Mouse (Mus musculus): ENCODE measurements around the gene Lepr. TPM values are rescaled to one million over a fixed set of nuclear protein-coding genes. Genes with fewer than 3 reads are reported as not detected.
"Not testable (repeated sequence)": the region's sequence is repeated elsewhere in the genome, so short reads cannot be mapped to it uniquely, and the experiment has no call there.

The Lepr gene
- polyA plus RNA-seq, 1 experiment from 2014 or later = 8.5 TPM

- ATAC-seq (ENCODE audit: low read depth) = no peak
- no peak overlapping the region for H3K4me3 ChIP-seq (ENCODE audit: low read length)
- H3K27me3 ChIP-seq (ENCODE audit: control insufficient read depth, insufficient read depth, low read depth, low read length) = no peaks in the 10 kb centered on the region
- H3K4me1 ChIP-seq (replicated peaks; ENCODE audit: control insufficient read depth, insufficient read depth, low read length) = no peaks in the 10 kb centered on the region
- no peaks in the 10 kb centered on the region for H3K36me3 ChIP-seq (ENCODE audit: control insufficient read depth, insufficient read depth, low read length)
- H3K9me3 ChIP-seq (ENCODE audit: control insufficient read depth, low read length) = no peaks in the 10 kb centered on the region
- 92% methylated on average over 4 of the region's 4 CpGs for WGBS
- no peak overlapping the region for H3K9ac ChIP-seq (ENCODE audit: low read length)
- no peak overlapping the region for H3K4me2 ChIP-seq (ENCODE audit: low read depth, low read length)
- H3K27ac ChIP-seq (ENCODE audit: low read length) = no peak overlapping the region
These were observed 28.3 kb downstream of the Lepr start for GRCm38 (mm10) chr4:101745534-101745933.

GRCm38 (mm10) chr4:101760490-101760889, 43.3 kb downstream of the Lepr start:
- Histone ChIP-seq H3K9me3 (ENCODE audit: control insufficient read depth, low read length) (no peaks in the 10 kb centered on the region), H3K4me3 (ENCODE audit: low read length) (no peak overlapping the region), H3K27ac (ENCODE audit: low read length) (no peak overlapping the region), H3K9ac (ENCODE audit: low read length) (no peak overlapping the region), H3K27me3 (ENCODE audit: control insufficient read depth, insufficient read depth, low read depth, low read length) (no peaks in the 10 kb centered on the region), H3K4me2 (ENCODE audit: low read depth, low read length) (no peak overlapping the region), H3K4me1 (replicated peaks; ENCODE audit: control insufficient read depth, insufficient read depth, low read length) (no peaks in the 10 kb centered on the region), H3K36me3 (ENCODE audit: control insufficient read depth, insufficient read depth, low read length) (no peaks in the 10 kb centered on the region)
- 87% methylated on average over 5 of the region's 5 CpGs for WGBS
- no peak for ATAC-seq (ENCODE audit: low read depth)

- not testable (repeated sequence) for H3K4me3 ChIP-seq (ENCODE audit: low read length); H3K36me3 ChIP-seq (ENCODE audit: control insufficient read depth, insufficient read depth, low read length); H3K27ac ChIP-seq (ENCODE audit: low read length); H3K27me3 ChIP-seq (ENCODE audit: control insufficient read depth, insufficient read depth, low read depth, low read length); H3K4me1 ChIP-seq (replicated peaks; ENCODE audit: control insufficient read depth, insufficient read depth, low read length); H3K9me3 ChIP-seq (ENCODE audit: control insufficient read depth, low read length); ATAC-seq (ENCODE audit: low read depth); H3K9ac ChIP-seq (ENCODE audit: low read length); H3K4me2 ChIP-seq (ENCODE audit: low read depth, low read length)
- WGBS = 82% methylated on average over 3 of the region's 4 CpGs
These were observed 126.7 kb downstream of the Lepr start, which contains the start of gene B020004J07Rik for GRCm38 (mm10) chr4:101843923-101844322. Gene B020004J07Rik (minus strand): TSS chr4:101844023.

- no peaks in the 10 kb centered on the region for H3K4me1 ChIP-seq (replicated peaks; ENCODE audit: control insufficient read depth, insufficient read depth, low read length)
- no peak overlapping the region for H3K27ac ChIP-seq (ENCODE audit: low read length)
- WGBS = 65% methylated on average over 2 of the region's 2 CpGs
- H3K36me3 ChIP-seq (ENCODE audit: control insufficient read depth, insufficient read depth, low read length) = no peaks in the 10 kb centered on the region
- no peak overlapping the region for H3K9ac ChIP-seq (ENCODE audit: low read length)
- H3K27me3 ChIP-seq (ENCODE audit: control insufficient read depth, insufficient read depth, low read depth, low read length) = no peaks in the 10 kb centered on the region
- no peak overlapping the region for H3K4me3 ChIP-seq (ENCODE audit: low read length)
- H3K4me2 ChIP-seq (ENCODE audit: low read depth, low read length) = no peak overlapping the region
- ATAC-seq (ENCODE audit: low read depth) = no peak
- peaks cover 12% of the 10 kb centered on the region; the same call in 1 of the 2 replicates for H3K9me3 ChIP-seq (ENCODE audit: control insufficient read depth, low read length)
These were observed 133.7 kb downstream of the Lepr start for GRCm38 (mm10) chr4:101850908-101851307.

GRCm38 (mm10) chr4:101860873-101861272, 143.7 kb downstream of the Lepr start:
- ATAC-seq (ENCODE audit: low read depth) = no peak
- Histone ChIP-seq H3K27ac (ENCODE audit: low read length) (no peak overlapping the region), H3K4me2 (ENCODE audit: low read depth, low read length) (no peak overlapping the region), H3K9ac (ENCODE audit: low read length) (no peak overlapping the region), H3K36me3 (ENCODE audit: control insufficient read depth, insufficient read depth, low read length) (no peaks in the 10 kb centered on the region), H3K9me3 (ENCODE audit: control insufficient read depth, low read length) (0 out of 2 replicates have a peak, but pooled peaks cover 2% of the 10 kb centered on the region), H3K4me1 (replicated peaks; ENCODE audit: control insufficient read depth, insufficient read depth, low read length) (no peaks in the 10 kb centered on the region), H3K27me3 (ENCODE audit: control insufficient read depth, insufficient read depth, low read depth, low read length) (no peaks in the 10 kb centered on the region), H3K4me3 (ENCODE audit: low read length) (no peak overlapping the region)
- WGBS = 35% methylated on average over 6 of the region's 6 CpGs

GRCm38 (mm10) chr4:101862289-101862688, 145.1 kb downstream of the Lepr start:
- Histone ChIP-seq H3K9ac (ENCODE audit: low read length) (no peak overlapping the region), H3K27me3 (ENCODE audit: control insufficient read depth, insufficient read depth, low read depth, low read length) (no peaks in the 10 kb centered on the region), H3K9me3 (ENCODE audit: control insufficient read depth, low read length) (0 out of 2 replicates have a peak, but pooled peaks cover 2% of the 10 kb centered on the region), H3K4me3 (ENCODE audit: low read length) (no peak overlapping the region), H3K4me1 (replicated peaks; ENCODE audit: control insufficient read depth, insufficient read depth, low read length) (no peaks in the 10 kb centered on the region), H3K27ac (ENCODE audit: low read length) (no peak overlapping the region), H3K36me3 (ENCODE audit: control insufficient read depth, insufficient read depth, low read length) (no peaks in the 10 kb centered on the region), H3K4me2 (ENCODE audit: low read depth, low read length) (no peak overlapping the region)
- 83% methylated on average over 6 of the region's 6 CpGs for WGBS
- ATAC-seq (ENCODE audit: low read depth) = no peak

Other genes with a start within 250 kb of the Lepr start
- gene Dnajc6, start 220.8 kb upstream of the Lepr start, polyA plus RNA-seq (2015; fragmentation: Nextera tagmentation; extraction: Ambion mirVana) = 0.78 and 1.1 TPM in 2 replicates
- gene Leprot, start 69.7 kb upstream of the Lepr start, polyA plus RNA-seq (2015; fragmentation: Nextera tagmentation; extraction: Ambion mirVana) = 96.7 and 99.8 TPM in 2 replicates
- gene B020004J07Rik, start 126.6 kb downstream of the Lepr start, polyA plus RNA-seq (2015; fragmentation: Nextera tagmentation; extraction: Ambion mirVana) = not detected in 2 replicates
- gene C130073F10Rik, start 176.4 kb downstream of the Lepr start, polyA plus RNA-seq (2015; fragmentation: Nextera tagmentation; extraction: Ambion mirVana) = 0.23 TPM in 1 of 2 replicates, not detected in the other
- not detected in 2 replicates for gene Gm12800, start 191.7 kb downstream of the Lepr start, polyA plus RNA-seq (2015; fragmentation: Nextera tagmentation; extraction: Ambion mirVana)
- gene Gm12794, start 223.0 kb downstream of the Lepr start, polyA plus RNA-seq (2015; fragmentation: Nextera tagmentation; extraction: Ambion mirVana) = not detected in 2 replicates